Mouse (Mus musculus) kidney, embryonic 15.5 days (tissue): ENCODE measurements at regions not wholly inside any gene's neighbourhood (a gene's known extent, or its start where the extent isn't known, plus 50 kb on each side); places are given as distances from the start of the nearest gene placed in this dataset.

Experiments
- ATAC-seq: fragments of 200-750 bp; cut with Nextera tagmentation; replicated peaks from 2 replicates; pipeline ENCODE4 v1.8.0; 2017; ENCODE audit warnings: moderate TSS enrichment; ENCODE audit not compliant: low FRiP score
- H3K27ac ChIP-seq: fragments of 300-500 bp; sonication (generic); 2 replicates; pipeline ENCODE4 v1.5.1; 2015; ENCODE audit warnings: mild to moderate bottlenecking, inconsistent platforms
- H3K27me3 ChIP-seq: fragments of 300-500 bp; sonication (generic); 2 replicates; pipeline ENCODE4 v1.6.1; 2015; ENCODE audit warnings: inconsistent platforms
- H3K36me3 ChIP-seq: fragments of 300-500 bp; sonication (generic); 2 replicates; pipeline ENCODE4 v1.6.1; 2015; ENCODE audit warnings: inconsistent platforms
- H3K4me1 ChIP-seq: fragments of 300-500 bp; sonication (generic); 2 replicates; pipeline ENCODE4 v1.6.1; 2015; ENCODE audit warnings: inconsistent platforms
- H3K4me2 ChIP-seq: fragments of 300-500 bp; sonication (generic); 2 replicates; pipeline ENCODE4 v1.6.1; 2015; ENCODE audit warnings: moderate library complexity, mild to moderate bottlenecking, inconsistent platforms
- H3K4me3 ChIP-seq: fragments of 300-500 bp; sonication (generic); replicated peaks from 2 replicates; pipeline ENCODE4 v1.5.1; 2015; ENCODE audit warnings: mild to moderate bottlenecking, inconsistent platforms
- H3K9ac ChIP-seq: fragments of 300-500 bp; sonication (generic); 2 replicates; pipeline ENCODE4 v1.6.1; 2015; ENCODE audit warnings: mild to moderate bottlenecking, inconsistent platforms
- H3K9me3 ChIP-seq: fragments of 300-500 bp; sonication (generic); replicated peaks from 2 replicates; pipeline ENCODE4 v1.6.1; 2016; ENCODE audit warnings: inconsistent platforms
- WGBS: fragments of 180-500 bp; shearing (Covaris S2); methylation state at CpG from one replicate; pipeline ENCODE4 v1.1.7; 2015; ENCODE audit warnings: mixed read lengths; 5-methylcytosine and 5-hydroxymethylcytosine counted together

GRCm38 (mm10) chr13:104577856-104578255, 214.4 kb upstream of the Srek1ip1 start:
- no peak for ATAC-seq
- H3K9me3 ChIP-seq: no peaks in the 10 kb centered on the region
- no peaks in the 10 kb centered on the region for H3K27me3 ChIP-seq
- no peak overlapping the region for H3K4me2 ChIP-seq
- H3K9ac ChIP-seq: no peak overlapping the region
- no peak overlapping the region for H3K4me3 ChIP-seq
- no peak overlapping the region for H3K27ac ChIP-seq
- peaks cover 18% of the 10 kb centered on the region for H3K4me1 ChIP-seq
- WGBS: 41% methylated on average over 11 of the region's 11 CpGs
- no peaks in the 10 kb centered on the region for H3K36me3 ChIP-seq

GRCm38 (mm10) chr13:104580686-104581350, 211.5 kb upstream of the Srek1ip1 start:
- H3K4me1 ChIP-seq: peaks cover 25% of the 10 kb centered on the region
- H3K9ac ChIP-seq: no peak overlapping the region
- H3K27ac ChIP-seq: no peak overlapping the region
- ATAC-seq: no peak
- H3K4me3 ChIP-seq: no peak overlapping the region
- no peaks in the 10 kb centered on the region for H3K27me3 ChIP-seq
- no peaks in the 10 kb centered on the region for H3K9me3 ChIP-seq
- 58% methylated on average over 9 of the region's 9 CpGs for WGBS
- no peaks in the 10 kb centered on the region for H3K36me3 ChIP-seq
- no peak overlapping the region for H3K4me2 ChIP-seq
